Mouse (Mus musculus): ENCODE data around the gene Gm10491.

DNA sequence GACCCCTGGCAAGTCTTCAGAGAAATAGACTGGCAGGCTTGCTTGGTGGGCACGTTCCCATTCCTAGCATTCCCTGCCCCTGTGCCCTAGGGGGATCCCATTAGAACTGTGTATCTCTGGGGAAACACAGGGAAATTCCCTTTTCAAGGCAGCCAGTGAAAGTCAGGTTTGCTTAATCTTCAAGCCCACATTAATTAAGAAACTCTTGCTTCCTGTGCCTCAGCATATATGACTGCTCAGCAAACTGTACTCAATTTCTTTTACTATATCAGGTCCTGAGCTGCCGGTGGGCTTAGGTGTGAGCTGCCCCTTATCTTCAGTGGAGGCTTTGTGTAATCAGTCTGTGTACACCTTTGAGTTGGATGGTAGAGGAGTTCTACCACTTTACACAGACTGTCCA lies 41.8 kb downstream of the Gm10491 start:
- TF ChIP-seq GATA1 (IDR thresholded peaks at IDR 0.05; ENCODE audit: borderline replicate concordance, low read length) (no peak), FLI1 (IDR thresholded peaks at IDR 0.05; ENCODE audit: low read length) (no peak)

All from megakaryocyte, embryonic 14.5 days (primary cell).